Mouse (Mus musculus): ENCODE results near the gene Tmem147. TPM values are rescaled to one million over a fixed set of nuclear protein-coding genes. Genes with fewer than 3 reads are reported as not detected.

Gene Tmem147
- polyA plus RNA-seq, 1 experiment from 2014 or later = 221 TPM

- no peak overlapping the region for H3K9ac ChIP-seq (ENCODE audit: low read length)
- no peaks in the 10 kb centered on the region for H3K27me3 ChIP-seq (ENCODE audit: control insufficient read depth, insufficient read depth, low read length)
- TF ChIP-seq CTCF (IDR thresholded peaks at IDR 0.05; ENCODE audit: low read depth) (peak; percentile 57), EP300 (optimal IDR thresholded peaks at IDR 0.05) (no peak)
- H3K4me3 ChIP-seq (ENCODE audit: low read depth, low read length) = no peak overlapping the region
- no peak overlapping the region for H3K4me2 ChIP-seq (replicated peaks; ENCODE audit: low read depth)
- H3K9me3 ChIP-seq (ENCODE audit: control insufficient read depth, low read length) = no peaks in the 10 kb centered on the region
- no peak for ATAC-seq (ENCODE audit: low FRiP score, low TSS enrichment)
- H3K4me1 ChIP-seq (replicated peaks; ENCODE audit: control insufficient read depth, insufficient read depth) = no peaks in the 10 kb centered on the region
- DNase-seq (ENCODE audit: low spot score) = no peak
- H3K36me3 ChIP-seq (ENCODE audit: control insufficient read depth, insufficient read depth, low read length) = no peaks in the 10 kb centered on the region
- WGBS = 48% methylated on average over 5 of the region's 5 CpGs
- no peak overlapping the region for H3K27ac ChIP-seq (replicated peaks)
Measured at GRCm38 (mm10) chr7:30678263-30678975, 50.9 kb downstream of the Tmem147 start.

Other genes starting within 250 kb of the Tmem147 start
- 0.42 and 0.68 TPM in 2 replicates for gene Prodh2, start 235.9 kb downstream of the Tmem147 start, polyA plus RNA-seq (2015; fragmentation: Nextera tagmentation; extraction: Ambion mirVana)
- gene Arhgap33, start 194.5 kb downstream of the Tmem147 start, polyA plus RNA-seq (2015; fragmentation: Nextera tagmentation; extraction: Ambion mirVana) = 1.5 and 1.6 TPM in 2 replicates
- gene Hspb6, start 177.4 kb downstream of the Tmem147 start, polyA plus RNA-seq (2015; fragmentation: Nextera tagmentation; extraction: Ambion mirVana) = 66.4 and 75.7 TPM in 2 replicates
- gene Proser3, start 177.2 kb downstream of the Tmem147 start, polyA plus RNA-seq (2015; fragmentation: Nextera tagmentation; extraction: Ambion mirVana) = 2.2 and 2.3 TPM in 2 replicates
- gene Lin37, start 169.7 kb downstream of the Tmem147 start, polyA plus RNA-seq (2015; fragmentation: Nextera tagmentation; extraction: Ambion mirVana) = 30.2 and 30.9 TPM in 2 replicates
- gene U2af1l4, start 166.2 kb downstream of the Tmem147 start, polyA plus RNA-seq (2015; fragmentation: Nextera tagmentation; extraction: Ambion mirVana) = 60.5 and 63.9 TPM in 2 replicates
- gene Gm49396, start 166.2 kb downstream of the Tmem147 start, polyA plus RNA-seq (2015; fragmentation: Nextera tagmentation; extraction: Ambion mirVana) = 2.5 and 2.6 TPM in 2 replicates
- 185 and 197 TPM in 2 replicates for gene Psenen, start 165.9 kb downstream of the Tmem147 start, polyA plus RNA-seq (2015; fragmentation: Nextera tagmentation; extraction: Ambion mirVana)
- gene Igflr1, start 164.1 kb downstream of the Tmem147 start, polyA plus RNA-seq (2015; fragmentation: Nextera tagmentation; extraction: Ambion mirVana) = 1.3 and 1.4 TPM in 2 replicates
- gene Kmt2b, start 140.8 kb downstream of the Tmem147 start, polyA plus RNA-seq (2015; fragmentation: Nextera tagmentation; extraction: Ambion mirVana) = 3.3 and 3.7 TPM in 2 replicates
- 1.6 and 1.8 TPM in 2 replicates for gene Zbtb32, start 130.6 kb downstream of the Tmem147 start, polyA plus RNA-seq (2015; fragmentation: Nextera tagmentation; extraction: Ambion mirVana)
- gene Upk1a, start 116.7 kb downstream of the Tmem147 start, polyA plus RNA-seq (2015; fragmentation: Nextera tagmentation; extraction: Ambion mirVana) = 0.71 and 0.92 TPM in 2 replicates
- 1,340 and 1,422 TPM in 2 replicates for gene Cox6b1, start 103.4 kb downstream of the Tmem147 start, polyA plus RNA-seq (2015; fragmentation: Nextera tagmentation; extraction: Ambion mirVana)
- not detected in 2 replicates for gene Etv2, start 93.7 kb downstream of the Tmem147 start, polyA plus RNA-seq (2015; fragmentation: Nextera tagmentation; extraction: Ambion mirVana)
- gene Rbm42, start 79.2 kb downstream of the Tmem147 start, polyA plus RNA-seq (2015; fragmentation: Nextera tagmentation; extraction: Ambion mirVana) = 88.1 and 93.2 TPM in 2 replicates
- gene Haus5, start 64.5 kb downstream of the Tmem147 start, polyA plus RNA-seq (2015; fragmentation: Nextera tagmentation; extraction: Ambion mirVana) = 10.8 and 11.7 TPM in 2 replicates
- gene Pmis2, start 57.9 kb downstream of the Tmem147 start, polyA plus RNA-seq (2015; fragmentation: Nextera tagmentation; extraction: Ambion mirVana) = 0.21 TPM in 1 of 2 replicates, not detected in the other
- 54.4 and 61.2 TPM in 2 replicates for gene 2200002J24Rik, start 30.6 kb downstream of the Tmem147 start, polyA plus RNA-seq (2015; fragmentation: Nextera tagmentation; extraction: Ambion mirVana)
- 601 and 695 TPM in 2 replicates for gene Atp4a, start 17.3 kb downstream of the Tmem147 start, polyA plus RNA-seq (2015; fragmentation: Nextera tagmentation; extraction: Ambion mirVana)
- gene Gapdhs, start 14.1 kb upstream of the Tmem147 start, polyA plus RNA-seq (2015; fragmentation: Nextera tagmentation; extraction: Ambion mirVana) = 0.27 and 0.30 TPM in 2 replicates
- gene Sbsn, start 21.9 kb upstream of the Tmem147 start, polyA plus RNA-seq (2015; fragmentation: Nextera tagmentation; extraction: Ambion mirVana) = 438 and 453 TPM in 2 replicates
- 1,959 and 2,038 TPM in 2 replicates for gene Dmkn, start 34.2 kb upstream of the Tmem147 start, polyA plus RNA-seq (2015; fragmentation: Nextera tagmentation; extraction: Ambion mirVana)
- 12,744 and 13,054 TPM in 2 replicates for gene Krtdap, start 58.4 kb upstream of the Tmem147 start, polyA plus RNA-seq (2015; fragmentation: Nextera tagmentation; extraction: Ambion mirVana)
- gene Ffar2, start 94.2 kb upstream of the Tmem147 start, polyA plus RNA-seq (2015; fragmentation: Nextera tagmentation; extraction: Ambion mirVana) = 1.7 TPM in 2 replicates
- gene Ffar3, start 126.6 kb upstream of the Tmem147 start, polyA plus RNA-seq (2015; fragmentation: Nextera tagmentation; extraction: Ambion mirVana) = 0.22 and 0.30 TPM in 2 replicates
- gene Ffar1, start 132.0 kb upstream of the Tmem147 start, polyA plus RNA-seq (2015; fragmentation: Nextera tagmentation; extraction: Ambion mirVana) = 0.04 and 0.06 TPM in 2 replicates
- gene Cd22, start 150.8 kb upstream of the Tmem147 start, polyA plus RNA-seq (2015; fragmentation: Nextera tagmentation; extraction: Ambion mirVana) = 0.05 and 0.07 TPM in 2 replicates
- gene Mag, start 185.3 kb upstream of the Tmem147 start, polyA plus RNA-seq (2015; fragmentation: Nextera tagmentation; extraction: Ambion mirVana) = 0.33 and 0.36 TPM in 2 replicates
- gene Hamp2, start 195.1 kb upstream of the Tmem147 start, polyA plus RNA-seq (2015; fragmentation: Nextera tagmentation; extraction: Ambion mirVana) = 0.52 and 0.54 TPM in 2 replicates
- 0.45 and 1.6 TPM in 2 replicates for gene Hamp, start 214.5 kb upstream of the Tmem147 start, polyA plus RNA-seq (2015; fragmentation: Nextera tagmentation; extraction: Ambion mirVana)
- 12.0 and 14.2 TPM in 2 replicates for gene Usf2, start 227.3 kb upstream of the Tmem147 start, polyA plus RNA-seq (2015; fragmentation: Nextera tagmentation; extraction: Ambion mirVana)
- gene Lsr, start 243.9 kb upstream of the Tmem147 start, polyA plus RNA-seq (2015; fragmentation: Nextera tagmentation; extraction: Ambion mirVana) = 101 and 111 TPM in 2 replicates
- 5.3 and 5.7 TPM in 2 replicates for gene Fam187b, start 244.2 kb upstream of the Tmem147 start, polyA plus RNA-seq (2015; fragmentation: Nextera tagmentation; extraction: Ambion mirVana)

All from stomach, postnatal 0 days (tissue).